Mouse (Mus musculus): ENCODE data around the gene Adamts14. TPM values are rescaled to one million over a fixed set of nuclear protein-coding genes. Genes with fewer than 3 reads are reported as not detected.

Adamts14 gene
- polyA plus RNA-seq, 1 experiment from 2014 or later, result 2.8 TPM

DNA sequence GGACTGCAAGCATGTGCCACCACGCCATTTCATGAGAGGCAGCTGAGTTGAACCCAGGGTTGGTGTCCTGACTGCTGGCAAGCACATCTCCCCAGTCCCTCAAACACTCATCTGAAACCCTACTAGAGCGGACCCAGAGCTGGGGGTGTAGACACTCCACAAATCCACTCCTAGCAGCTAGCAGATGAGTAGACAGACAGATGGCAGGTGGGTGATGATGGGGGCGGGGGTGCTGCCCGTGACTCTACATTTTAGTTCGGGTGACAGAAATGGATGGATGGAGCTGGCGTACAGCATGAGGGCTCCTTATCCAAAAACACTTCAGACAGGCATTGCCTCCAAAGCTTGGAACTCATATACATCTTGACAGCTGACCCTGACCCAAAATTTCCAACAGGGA, 26.9 kb downstream of the Adamts14 start:
- ATAC-seq (ENCODE audit: low FRiP score, low read depth), result no peak
- WGBS, result 90% methylated on average over 6 of the region's 6 CpGs
- Histone ChIP-seq H3K4me1 (peaks cover 21% of the 10 kb centered on the region), H3K4me2 (replicated peaks) (no peak overlapping the region), H3K36me3 (no peaks in the 10 kb centered on the region), H3K4me3 (no peak overlapping the region), H3K9me3 (no peaks in the 10 kb centered on the region), H3K27me3 (no peaks in the 10 kb centered on the region), H3K9ac (no peak overlapping the region), H3K27ac (no peak overlapping the region)

DNA sequence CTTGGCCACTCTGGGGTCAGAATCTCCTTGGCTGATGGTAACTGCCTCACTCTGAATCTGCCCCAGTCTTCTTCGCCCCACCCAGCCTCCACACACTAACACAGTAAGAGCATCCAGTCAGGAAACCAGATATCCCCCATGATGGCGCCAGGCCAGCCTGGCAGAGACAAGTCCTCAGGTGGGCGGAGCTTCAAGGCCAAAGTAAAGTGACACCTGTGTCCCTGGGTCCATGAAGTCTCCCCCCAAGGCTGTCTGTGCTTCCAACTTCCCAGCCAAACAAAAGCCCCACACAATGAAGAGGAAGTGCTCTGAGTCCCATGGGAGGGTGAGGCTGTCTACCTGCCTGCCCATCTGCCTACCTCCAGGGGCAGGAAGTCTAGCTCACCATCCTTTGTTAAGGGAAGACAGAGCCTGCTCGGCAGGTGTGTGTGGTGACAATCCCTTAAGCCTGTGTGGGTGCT, 31.2 kb downstream of the Adamts14 start:
- Histone ChIP-seq H3K36me3 (no peaks in the 10 kb centered on the region), H3K4me3 (no peak overlapping the region), H3K9me3 (peaks cover 5% of the 10 kb centered on the region; the same call in 1 of the 2 replicates), H3K27me3 (no peaks in the 10 kb centered on the region), H3K4me2 (replicated peaks) (no peak overlapping the region), H3K4me1 (peaks cover 22% of the 10 kb centered on the region), H3K9ac (no peak overlapping the region), H3K27ac (no peak overlapping the region)
- ATAC-seq (ENCODE audit: low FRiP score, low read depth), result no peak
- WGBS, result 65% methylated on average over 4 of the region's 4 CpGs

DNA sequence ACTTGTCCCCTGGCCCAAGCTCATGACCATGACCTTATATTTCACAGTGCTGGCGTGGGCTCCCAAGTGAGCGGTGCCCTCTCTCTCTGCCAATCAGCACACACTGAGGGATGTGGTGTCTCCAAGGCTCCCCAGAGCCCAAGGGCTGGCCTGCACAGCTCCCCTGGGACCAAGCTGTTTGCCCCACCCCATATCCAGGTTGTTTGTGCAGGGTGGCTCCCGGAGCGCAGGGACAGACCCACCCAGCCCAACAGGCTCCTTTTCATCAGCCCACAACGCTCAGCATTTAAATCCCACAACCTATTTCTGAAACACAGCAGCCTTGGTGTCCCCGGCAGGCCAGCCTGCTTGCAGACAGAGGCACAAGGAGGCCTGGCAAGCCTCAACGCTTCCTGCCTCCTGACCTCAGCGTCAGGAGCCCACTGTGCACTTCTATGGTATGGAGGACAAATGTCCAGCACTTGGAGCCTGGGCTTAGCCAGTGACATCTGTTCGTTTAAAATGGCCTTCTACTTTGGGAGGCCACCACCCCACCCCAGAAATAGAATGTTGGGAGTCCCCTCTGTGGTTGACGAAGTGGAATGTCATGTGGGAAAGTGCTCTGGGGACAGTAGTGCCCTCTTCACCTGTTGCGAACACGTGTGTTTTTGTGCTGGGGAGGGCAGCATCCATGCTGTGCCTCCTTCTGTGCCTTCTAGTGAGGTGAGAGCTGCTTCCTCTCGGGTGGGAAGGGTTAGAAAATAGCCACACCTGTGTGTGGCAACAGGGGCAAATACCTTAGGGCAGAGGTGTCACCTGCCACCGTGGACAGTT, 32.9 kb downstream of the Adamts14 start:
- Histone ChIP-seq H3K27ac (peak overlapping the region; percentile 33; the same call in 1 of the 2 replicates), H3K9ac (no peak overlapping the region), H3K4me1 (peaks cover 22% of the 10 kb centered on the region), H3K4me2 (replicated peaks) (no peak overlapping the region), H3K27me3 (no peaks in the 10 kb centered on the region), H3K36me3 (no peaks in the 10 kb centered on the region), H3K4me3 (no peak overlapping the region), H3K9me3 (peaks cover 5% of the 10 kb centered on the region; the same call in 1 of the 2 replicates)
- peak; percentile 64 for ATAC-seq (ENCODE audit: low FRiP score, low read depth)
- 65% methylated on average over 14 of the region's 14 CpGs for WGBS

DNA sequence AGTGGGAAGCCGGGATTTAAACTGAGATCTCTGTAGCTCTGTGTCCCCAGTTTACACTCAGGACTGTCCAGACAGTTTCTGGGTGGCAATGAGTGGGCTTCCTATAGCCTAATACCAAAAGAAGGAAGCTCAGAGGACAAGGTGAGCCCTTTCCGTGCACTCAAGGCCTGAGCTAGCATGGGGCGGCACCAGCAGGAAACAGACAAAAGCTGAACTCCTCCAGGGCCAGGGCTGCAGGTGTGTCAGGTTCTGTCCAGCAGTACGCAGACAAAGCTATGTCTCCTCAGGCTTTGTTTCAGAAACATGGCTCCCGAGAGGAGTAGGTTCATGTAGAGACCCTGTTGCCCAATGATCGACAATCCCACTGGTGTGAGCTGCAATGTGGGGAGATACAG, 35.9 kb downstream of the Adamts14 start:
- Histone ChIP-seq H3K4me3 (no peak overlapping the region), H3K9ac (no peak overlapping the region), H3K4me2 (replicated peaks) (no peak overlapping the region), H3K27ac (no peak overlapping the region), H3K27me3 (no peaks in the 10 kb centered on the region; the same call in 1 of the 2 replicates), H3K9me3 (peaks cover 5% of the 10 kb centered on the region; the same call in 1 of the 2 replicates), H3K4me1 (peaks cover 22% of the 10 kb centered on the region), H3K36me3 (no peaks in the 10 kb centered on the region)
- ATAC-seq (ENCODE audit: low FRiP score, low read depth), result no peak
- WGBS, result 78% methylated on average over 6 of the region's 6 CpGs

DNA sequence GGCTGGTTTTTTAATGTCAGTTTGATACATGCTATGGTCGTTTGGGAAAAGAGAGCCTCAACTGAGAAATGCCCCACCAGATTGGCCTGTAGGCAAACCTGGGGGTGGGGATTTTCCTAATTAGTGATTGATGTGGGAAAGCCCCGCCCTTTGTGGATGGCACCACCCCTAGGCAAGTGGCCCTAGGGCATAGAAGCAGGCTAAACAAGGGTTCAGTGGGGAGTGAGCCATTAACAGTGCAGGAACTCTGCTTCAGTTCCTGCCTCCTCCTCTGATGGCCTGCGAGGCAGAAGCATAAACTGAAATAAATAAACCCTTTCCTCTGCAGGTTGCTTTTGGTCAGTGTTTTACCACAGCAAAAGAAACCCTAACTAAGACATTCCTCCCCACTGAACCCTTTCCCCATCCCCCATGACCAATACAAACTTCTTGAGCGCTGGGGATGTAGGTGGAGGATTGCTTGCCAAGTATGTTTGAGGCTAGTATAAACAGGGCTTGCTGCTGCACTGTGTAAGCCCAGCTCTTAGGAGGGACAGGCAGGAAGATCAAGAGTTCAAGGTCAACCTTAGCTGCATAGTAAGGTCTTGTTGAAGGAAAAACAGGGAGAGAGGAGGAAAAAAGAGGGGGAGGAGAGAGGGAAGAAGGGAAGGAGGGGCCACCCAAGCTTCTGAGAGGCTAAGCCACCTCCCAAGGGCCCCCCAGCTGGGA, 36.4 kb downstream of the Adamts14 start:
- no peak for ATAC-seq (ENCODE audit: low FRiP score, low read depth)

GRCm38 (mm10) chr10:61235677-61236267, 37.5 kb downstream of the Adamts14 start:
- H3K9me3 ChIP-seq, result peaks cover 5% of the 10 kb centered on the region; the same call in 1 of the 2 replicates
- H3K4me2 ChIP-seq (replicated peaks), result no peak overlapping the region
- no peak for ATAC-seq (ENCODE audit: low FRiP score, low read depth)
- H3K27me3 ChIP-seq, result no peaks in the 10 kb centered on the region; the same call in 1 of the 2 replicates
- H3K27ac ChIP-seq, result no peak overlapping the region
- no peak overlapping the region for H3K4me3 ChIP-seq
- H3K4me1 ChIP-seq, result peaks cover 7% of the 10 kb centered on the region
- H3K36me3 ChIP-seq, result no peaks in the 10 kb centered on the region
- H3K9ac ChIP-seq, result no peak overlapping the region
- 88% methylated on average over 6 of the region's 6 CpGs for WGBS

More for the DNA sequence above, 36.4 kb downstream of the Adamts14 start:
- Histone ChIP-seq H3K9me3 (peaks cover 5% of the 10 kb centered on the region; the same call in 1 of the 2 replicates), H3K4me2 (replicated peaks) (no peak overlapping the region), H3K9ac (no peak overlapping the region), H3K27ac (no peak overlapping the region), H3K36me3 (no peaks in the 10 kb centered on the region), H3K4me1 (peaks cover 16% of the 10 kb centered on the region), H3K27me3 (no peaks in the 10 kb centered on the region; the same call in 1 of the 2 replicates), H3K4me3 (no peak overlapping the region)
- WGBS, result 42% methylated on average over 4 of the region's 4 CpGs

DNA sequence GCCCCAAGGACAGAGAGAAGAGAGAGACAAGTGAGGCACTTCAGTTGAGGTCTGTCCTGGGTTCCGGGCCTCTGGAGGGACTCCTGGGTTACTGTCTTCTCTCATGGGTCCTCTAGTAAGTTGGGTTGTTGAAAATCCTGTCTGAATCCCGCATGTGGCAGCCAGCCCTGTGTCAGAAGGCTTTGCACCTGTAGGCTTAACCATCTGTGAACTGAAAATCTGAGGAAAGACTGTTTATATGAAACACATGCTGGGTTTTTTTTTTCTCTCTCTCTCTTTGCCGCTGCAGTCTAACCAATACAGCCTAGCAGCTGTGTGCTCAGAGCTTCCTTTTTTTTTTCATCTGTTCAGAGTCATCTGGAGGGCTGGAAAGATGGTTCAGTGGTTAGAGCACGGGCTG, 38.9 kb downstream of the Adamts14 start:
- Histone ChIP-seq H3K27ac (no peak overlapping the region), H3K27me3 (no peaks in the 10 kb centered on the region; the same call in 1 of the 2 replicates), H3K4me3 (no peak overlapping the region), H3K4me1 (0 out of 2 replicates have a peak, but pooled peaks cover 4% of the 10 kb centered on the region), H3K9ac (no peak overlapping the region), H3K4me2 (replicated peaks) (no peak overlapping the region), H3K9me3 (peaks cover 5% of the 10 kb centered on the region; the same call in 1 of the 2 replicates), H3K36me3 (no peaks in the 10 kb centered on the region)
- no peak for ATAC-seq (ENCODE audit: low FRiP score, low read depth)
- WGBS, result 43% methylated on average over 4 of the region's 4 CpGs

DNA sequence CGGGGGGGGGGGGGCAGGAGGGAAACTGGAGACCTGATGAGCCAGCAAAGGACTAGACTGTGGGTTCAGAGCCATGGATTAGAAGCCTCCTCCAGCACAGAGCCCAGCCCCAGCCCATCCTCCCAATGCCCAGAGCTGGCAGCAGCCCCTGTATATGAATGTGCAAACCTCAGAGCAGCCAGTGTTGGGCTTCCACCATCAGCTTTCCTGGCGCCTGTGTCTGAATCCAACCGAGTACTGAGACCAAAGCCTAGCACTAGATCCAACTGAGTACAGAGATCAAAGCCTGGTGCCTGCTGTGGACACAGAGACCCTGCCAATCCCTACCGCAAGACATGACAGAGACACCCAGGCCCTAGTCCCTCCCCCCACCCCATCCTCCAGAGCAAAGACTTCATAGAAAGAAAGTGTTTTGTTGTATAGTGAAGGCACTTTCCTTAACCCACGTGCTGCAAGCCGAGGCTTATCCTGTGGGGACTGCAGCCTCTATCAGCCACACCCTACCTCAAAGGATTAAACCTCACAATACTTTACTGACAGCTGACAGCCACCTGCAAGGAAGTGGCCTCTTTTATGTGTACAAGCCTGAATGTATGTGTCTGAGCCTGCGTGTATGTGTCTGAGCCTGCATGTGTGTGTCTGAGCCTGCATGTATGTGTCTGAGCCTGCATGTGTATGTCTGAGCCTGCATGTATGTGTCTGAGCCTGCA, 40.2 kb downstream of the Adamts14 start:
- H3K4me2 ChIP-seq (replicated peaks), result no peak overlapping the region
- no peak overlapping the region for H3K27ac ChIP-seq
- H3K27me3 ChIP-seq, result no peaks in the 10 kb centered on the region; the same call in 1 of the 2 replicates
- WGBS, result 37% methylated on average over 7 of the region's 7 CpGs
- ATAC-seq (ENCODE audit: low FRiP score, low read depth), result no peak
- H3K4me3 ChIP-seq, result no peak overlapping the region
- H3K36me3 ChIP-seq, result no peaks in the 10 kb centered on the region
- 0 out of 2 replicates have a peak, but pooled peaks cover 4% of the 10 kb centered on the region for H3K4me1 ChIP-seq
- H3K9ac ChIP-seq, result no peak overlapping the region
- no peaks in the 10 kb centered on the region for H3K9me3 ChIP-seq

GRCm38 (mm10) chr10:61231756-61232155, 41.5 kb downstream of the Adamts14 start:
- no peaks in the 10 kb centered on the region; the same call in 1 of the 2 replicates for H3K27me3 ChIP-seq
- no peak overlapping the region for H3K4me3 ChIP-seq
- H3K4me2 ChIP-seq (replicated peaks), result no peak overlapping the region
- no peaks in the 10 kb centered on the region for H3K9me3 ChIP-seq
- WGBS, result 81% methylated on average over 3 of the region's 3 CpGs
- no peaks in the 10 kb centered on the region for H3K4me1 ChIP-seq
- no peak overlapping the region for H3K27ac ChIP-seq
- no peaks in the 10 kb centered on the region for H3K36me3 ChIP-seq
- no peak for ATAC-seq (ENCODE audit: low FRiP score, low read depth)
- no peak overlapping the region for H3K9ac ChIP-seq

DNA sequence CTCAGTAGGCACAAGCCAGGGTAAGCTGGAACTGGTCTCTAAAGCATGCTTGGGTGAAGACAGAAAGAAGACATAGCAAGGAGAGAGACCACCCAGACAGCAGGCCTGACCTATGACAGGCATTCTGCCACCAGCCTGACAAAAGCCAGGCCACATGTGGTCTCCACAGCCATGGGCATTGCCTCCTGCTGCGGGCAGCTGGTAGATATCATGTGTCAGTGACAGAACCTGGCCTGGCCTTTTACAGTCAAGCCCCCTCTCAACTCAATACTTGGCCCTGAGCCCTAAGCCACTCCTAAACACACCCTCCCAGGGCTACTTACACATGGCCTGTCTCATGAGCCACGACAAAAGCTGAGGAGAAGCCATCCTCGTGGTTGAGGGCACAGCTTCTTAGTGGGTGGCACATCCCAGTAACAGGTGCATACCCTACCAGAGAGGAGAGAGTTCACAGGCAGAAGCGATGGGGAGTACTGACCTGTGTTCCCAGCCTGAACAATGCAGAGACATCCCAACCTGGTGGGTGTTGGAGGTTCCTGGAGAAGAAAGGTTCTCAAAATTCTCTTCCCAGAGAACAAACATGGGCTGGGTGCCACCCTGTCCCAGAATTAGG, 46.3 kb downstream of the Adamts14 start:
- ATAC-seq (ENCODE audit: low FRiP score, low read depth), result peak; percentile 57; the same call in 1 of the 2 replicates
- 47% methylated on average over 4 of the region's 4 CpGs for WGBS
- Histone ChIP-seq H3K9me3 (no peaks in the 10 kb centered on the region), H3K9ac (no peak overlapping the region), H3K4me3 (no peak overlapping the region), H3K4me2 (replicated peaks) (no peak overlapping the region), H3K27me3 (no peaks in the 10 kb centered on the region), H3K36me3 (no peaks in the 10 kb centered on the region), H3K4me1 (no peaks in the 10 kb centered on the region), H3K27ac (no peak overlapping the region)

GRCm38 (mm10) chr10:61225694-61226093, 47.5 kb downstream of the Adamts14 start:
- Histone ChIP-seq H3K9ac (no peak overlapping the region), H3K36me3 (no peaks in the 10 kb centered on the region), H3K9me3 (no peaks in the 10 kb centered on the region), H3K4me1 (no peaks in the 10 kb centered on the region), H3K27me3 (no peaks in the 10 kb centered on the region), H3K27ac (no peak overlapping the region), H3K4me2 (replicated peaks) (no peak overlapping the region), H3K4me3 (no peak overlapping the region)
- 78% methylated on average over 5 of the region's 5 CpGs for WGBS
- ATAC-seq (ENCODE audit: low FRiP score, low read depth), result no peak

Measured in limb, embryonic 13.5 days (tissue).